Mouse (Mus musculus) MN1 (cell line): Measurements from ENCODE around the gene Sez6l.
"Not testable (repeated sequence)": the region's sequence is repeated elsewhere in the genome, so short reads cannot be mapped to it uniquely, and the experiment has no call there.

Experiments
- DNase-seq: peaks from one replicate; pipeline ENCODE4 v3.0.0-alpha.2; 2016; ENCODE audit warnings: low spot score

Gene Sez6l

GRCm38 (mm10) chr5:112431120-112431775 lies 145.7 kb downstream of the Sez6l start:
- DNase-seq: no peak

GRCm38 (mm10) chr5:112428944-112429343 lies 148.0 kb downstream of the Sez6l start:
- DNase-seq: peak; percentile 80

GRCm38 (mm10) chr5:112427283-112427682 lies 149.7 kb downstream of the Sez6l start:
- peak; percentile 78 for DNase-seq

- no peak for DNase-seq
Measured at GRCm38 (mm10) chr5:112426635-112427034, 150.3 kb downstream of the Sez6l start.

- DNase-seq: no peak
Measured at GRCm38 (mm10) chr5:112419535-112419934, 157.4 kb downstream of the Sez6l start.

GRCm38 (mm10) chr5:112418023-112418422 lies 159.0 kb downstream of the Sez6l start:
- DNase-seq: no peak

- DNase-seq: peak; percentile 59
Measured at GRCm38 (mm10) chr5:112416673-112417072, 160.3 kb downstream of the Sez6l start.

- not testable (repeated sequence) for DNase-seq
Measured at GRCm38 (mm10) chr5:112412781-112413180, 164.2 kb downstream of the Sez6l start.

GRCm38 (mm10) chr5:112411514-112412335 lies 165.3 kb downstream of the Sez6l start:
- peak; percentile 89 for DNase-seq

GRCm38 (mm10) chr5:112411072-112411471 lies 165.9 kb downstream of the Sez6l start:
- DNase-seq: peak; percentile 75

- no peak for DNase-seq
Measured at GRCm38 (mm10) chr5:112409274-112409673, 167.7 kb downstream of the Sez6l start.

- DNase-seq: no peak
Measured at GRCm38 (mm10) chr5:112406017-112406416, 171.0 kb downstream of the Sez6l start.

- no peak for DNase-seq
Measured at GRCm38 (mm10) chr5:112402437-112402836, 174.5 kb downstream of the Sez6l start.

GRCm38 (mm10) chr5:112399284-112399683 lies 177.7 kb downstream of the Sez6l start:
- peak; percentile 98 for DNase-seq

GRCm38 (mm10) chr5:112396066-112396465 lies 180.9 kb downstream of the Sez6l start:
- DNase-seq: no peak

- DNase-seq: peak; percentile 93
Measured at GRCm38 (mm10) chr5:112394779-112395443, 182.1 kb downstream of the Sez6l start, which contains the start of gene Asphd2. TSS of gene Asphd2 (minus strand) at chr5:112394866.

GRCm38 (mm10) chr5:112394415-112394763 lies 182.6 kb downstream of the Sez6l start:
- DNase-seq: peak; percentile 52

- peak; percentile 40 for DNase-seq
Measured at GRCm38 (mm10) chr5:112393741-112394414, 183.1 kb downstream of the Sez6l start.

GRCm38 (mm10) chr5:112391676-112392323 lies 185.2 kb downstream of the Sez6l start:
- no peak for DNase-seq

GRCm38 (mm10) chr5:112391002-112391401 lies 186.0 kb downstream of the Sez6l start:
- DNase-seq: no peak

GRCm38 (mm10) chr5:112389352-112389751 lies 187.6 kb downstream of the Sez6l start:
- DNase-seq: no peak

GRCm38 (mm10) chr5:112385973-112386372 lies 191.0 kb downstream of the Sez6l start:
- DNase-seq: no peak
